Mouse (Mus musculus) gastrocnemius, postnatal 25 days (tissue): Measurements from ENCODE around the gene Tlk2. TPM values are rescaled to one million over a fixed set of nuclear protein-coding genes. Genes with fewer than 3 reads are reported as not detected.

Experiments
- DNase-seq: peaks from one replicate; pipeline ENCODE4 v3.0.0; 2022
- total RNA-seq, 2 experiments: library from RNA; stranded (reverse); gene quantifications; 1 replicate in 1 of 2; 2 replicates in 1 of 2; pipeline ENCODE4 v1.2.3; 2021

Tlk2 gene
- total RNA-seq, 2 experiments from 2014 or later = 33.8 to 35.8 TPM

GRCm38 (mm10) chr11:105261116-105261515 lies 82.5 kb downstream of the Tlk2 start:
- DNase-seq = no peak

GRCm38 (mm10) chr11:105261601-105262351 lies 83.2 kb downstream of the Tlk2 start:
- no peak for DNase-seq

GRCm38 (mm10) chr11:105264506-105264905 lies 85.9 kb downstream of the Tlk2 start:
- DNase-seq = no peak

- no peak for DNase-seq
Measured at GRCm38 (mm10) chr11:105264988-105265387, 86.4 kb downstream of the Tlk2 start.

GRCm38 (mm10) chr11:105270155-105270554 lies 91.5 kb downstream of the Tlk2 start:
- no peak for DNase-seq

- no peak for DNase-seq
Measured at GRCm38 (mm10) chr11:105280456-105280855, 101.8 kb downstream of the Tlk2 start.

GRCm38 (mm10) chr11:105281291-105281690 lies 102.7 kb downstream of the Tlk2 start:
- no peak for DNase-seq

GRCm38 (mm10) chr11:105281763-105282459 lies 103.3 kb downstream of the Tlk2 start:
- DNase-seq = no peak

- DNase-seq = peak; percentile 80
Measured at GRCm38 (mm10) chr11:105282460-105282859, 103.9 kb downstream of the Tlk2 start.

GRCm38 (mm10) chr11:105283016-105283415 lies 104.4 kb downstream of the Tlk2 start:
- no peak for DNase-seq

- no peak for DNase-seq
Measured at GRCm38 (mm10) chr11:105285720-105286119, 107.1 kb downstream of the Tlk2 start.

GRCm38 (mm10) chr11:105289403-105289802 lies 110.8 kb downstream of the Tlk2 start:
- no peak for DNase-seq

GRCm38 (mm10) chr11:105291681-105292123 lies 113.1 kb downstream of the Tlk2 start:
- DNase-seq = peak; percentile 58

- peak; percentile 82 for DNase-seq
Measured at GRCm38 (mm10) chr11:105292124-105293071, 113.8 kb downstream of the Tlk2 start, which contains the start of gene Mrc2. TSS of gene Mrc2 (plus strand) at chr11:105292643.

- peak; percentile 79 for DNase-seq
Measured at GRCm38 (mm10) chr11:105293101-105293581, 114.5 kb downstream of the Tlk2 start.

GRCm38 (mm10) chr11:105293901-105294494 lies 115.4 kb downstream of the Tlk2 start:
- peak; percentile 58 for DNase-seq

GRCm38 (mm10) chr11:105296084-105296483 lies 117.5 kb downstream of the Tlk2 start:
- DNase-seq = no peak

GRCm38 (mm10) chr11:105310197-105310596 lies 131.6 kb downstream of the Tlk2 start:
- no peak for DNase-seq

- peak; percentile 60 for DNase-seq
Measured at GRCm38 (mm10) chr11:105311291-105311975, 132.8 kb downstream of the Tlk2 start.

GRCm38 (mm10) chr11:105312311-105312942 lies 133.8 kb downstream of the Tlk2 start:
- DNase-seq = no peak
